Mouse (Mus musculus): Measurements from ENCODE around the gene Tmem256. TPM values are rescaled to one million over a fixed set of nuclear protein-coding genes. Genes with fewer than 3 reads are reported as not detected.
"Not testable (repeated sequence)": the region's sequence is repeated elsewhere in the genome, so short reads cannot be mapped to it uniquely, and the experiment has no call there.

Tmem256 gene
- polyA plus RNA-seq, 1 experiment from 2014 or later, result 360 TPM

GRCm38 (mm10) chr11:69846198-69846680 is 7.9 kb downstream of the Tmem256 start, which contains the start of gene Plscr3:
Gene Plscr3, plus strand, starts transcription at chr11:69846376.
- peak within 1 kb of the TSS; percentile 73 for H3K4me3 ChIP-seq
- no peaks in the 10 kb centered on the region for H3K27me3 ChIP-seq
- no peaks in the 10 kb centered on the region for H3K9me3 ChIP-seq (replicated peaks)
- peak within 1 kb of the TSS; percentile 72 for H3K4me2 ChIP-seq
- H3K36me3 ChIP-seq (ENCODE audit: poor library complexity, severe bottlenecking), result peaks cover 31% of the 10 kb centered on the region
- H3K9ac ChIP-seq, result peak within 1 kb of the TSS; percentile 84
- ATAC-seq, result peak; percentile 94
- under 1% methylated on average over 33 of the region's 38 CpGs for WGBS
- peak within 1 kb of the TSS; percentile 94 for H3K27ac ChIP-seq
- H3K4me1 ChIP-seq, result peaks cover 31% of the 10 kb centered on the region

GRCm38 (mm10) chr11:69846738-69847688 is 8.7 kb downstream of the Tmem256 start:
- peak; percentile 60 for ATAC-seq
- H3K4me3 ChIP-seq, result peak overlapping the region; percentile 73
- H3K4me1 ChIP-seq, result peaks cover 31% of the 10 kb centered on the region

GRCm38 (mm10) chr11:69848021-69848420 is 9.7 kb downstream of the Tmem256 start:
- Histone ChIP-seq H3K4me2 (peak overlapping the region; percentile 72), H3K9me3 (replicated peaks) (no peaks in the 10 kb centered on the region), H3K27ac (no peak overlapping the region), H3K36me3 (ENCODE audit: poor library complexity, severe bottlenecking) (peaks cover 43% of the 10 kb centered on the region), H3K9ac (0 out of 2 replicates have a peak overlapping the region, but pooled peaks have one; percentile 84), H3K27me3 (no peaks in the 10 kb centered on the region), H3K4me3 (peak overlapping the region; percentile 73), H3K4me1 (peaks cover 31% of the 10 kb centered on the region)
- ATAC-seq, result no peak
- WGBS, result 95% methylated on average over 6 of the region's 6 CpGs

More at GRCm38 (mm10) chr11:69846738-69847688, 8.7 kb downstream of the Tmem256 start:
- Histone ChIP-seq H3K27me3 (no peaks in the 10 kb centered on the region), H3K36me3 (ENCODE audit: poor library complexity, severe bottlenecking) (peaks cover 39% of the 10 kb centered on the region), H3K4me2 (peak overlapping the region; percentile 72), H3K27ac (peak overlapping the region; percentile 94), H3K9me3 (replicated peaks) (no peaks in the 10 kb centered on the region), H3K9ac (peak overlapping the region; percentile 84)
- 15% methylated on average over 36 of the region's 37 CpGs for WGBS

DNA sequence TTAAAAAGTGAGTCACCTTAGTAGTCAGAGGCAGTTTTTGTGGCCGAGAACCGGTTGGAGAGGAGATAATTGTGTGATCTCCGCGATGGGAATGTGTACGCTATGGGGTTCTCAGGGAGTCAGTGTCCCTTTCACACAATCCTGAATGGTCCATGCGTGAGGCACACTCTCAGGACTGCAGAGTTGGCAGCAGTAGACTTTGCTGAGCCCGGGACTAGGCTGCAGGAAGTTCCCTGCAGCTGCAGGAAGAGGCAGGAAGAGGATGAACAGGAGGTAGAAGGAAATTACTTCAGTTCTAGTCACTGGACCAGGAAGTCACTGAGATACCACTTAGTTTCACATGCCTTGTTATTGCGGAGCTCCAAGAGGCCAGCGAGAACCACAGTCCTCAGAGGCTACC is 10.8 kb downstream of the Tmem256 start:
- Histone ChIP-seq H3K27me3 (no peaks in the 10 kb centered on the region), H3K36me3 (ENCODE audit: poor library complexity, severe bottlenecking) (peaks cover 43% of the 10 kb centered on the region), H3K4me3 (no peak overlapping the region), H3K9ac (no peak overlapping the region), H3K4me2 (no peak overlapping the region), H3K4me1 (peaks cover 31% of the 10 kb centered on the region), H3K27ac (peak overlapping the region; percentile 14), H3K9me3 (replicated peaks) (no peaks in the 10 kb centered on the region)
- no peak for ATAC-seq
- WGBS, result 91% methylated on average over 9 of the region's 9 CpGs

DNA sequence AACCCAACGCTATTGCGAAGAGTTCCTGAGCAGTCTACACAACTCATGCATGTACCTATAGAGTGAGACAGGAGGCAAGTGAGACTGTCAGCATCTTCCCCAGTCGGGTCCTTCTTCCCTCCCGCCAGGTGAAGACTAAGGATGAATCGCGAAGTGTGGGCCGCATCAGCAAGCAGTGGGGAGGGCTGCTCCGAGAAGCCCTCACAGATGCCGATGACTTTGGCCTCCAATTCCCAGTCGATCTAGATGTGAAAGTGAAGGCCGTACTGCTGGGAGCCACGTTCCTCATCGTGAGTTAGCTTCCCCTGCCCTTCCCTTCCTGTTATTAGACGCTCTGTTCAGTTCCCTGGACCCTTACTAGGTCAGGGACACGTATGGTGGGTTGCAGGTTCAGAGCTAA is 11.6 kb downstream of the Tmem256 start:
- Histone ChIP-seq H3K27me3 (no peaks in the 10 kb centered on the region), H3K4me3 (no peak overlapping the region), H3K4me2 (no peak overlapping the region), H3K9me3 (replicated peaks) (no peaks in the 10 kb centered on the region), H3K27ac (peak overlapping the region; percentile 14; the same call in 1 of the 2 replicates), H3K36me3 (ENCODE audit: poor library complexity, severe bottlenecking) (peaks cover 43% of the 10 kb centered on the region), H3K9ac (no peak overlapping the region), H3K4me1 (peaks cover 31% of the 10 kb centered on the region)
- no peak for ATAC-seq
- 93% methylated on average over 15 of the region's 15 CpGs for WGBS

GRCm38 (mm10) chr11:69850754-69851153 is 12.4 kb downstream of the Tmem256 start:
- WGBS, result 73% methylated on average over 8 of the region's 8 CpGs
- no peak for ATAC-seq
- Histone ChIP-seq H3K9me3 (replicated peaks) (no peaks in the 10 kb centered on the region), H3K36me3 (ENCODE audit: poor library complexity, severe bottlenecking) (peaks cover 43% of the 10 kb centered on the region), H3K27ac (no peak overlapping the region), H3K4me1 (peaks cover 24% of the 10 kb centered on the region), H3K4me2 (no peak overlapping the region), H3K4me3 (no peak overlapping the region), H3K27me3 (no peaks in the 10 kb centered on the region), H3K9ac (no peak overlapping the region)

GRCm38 (mm10) chr11:69853994-69854393 is 15.7 kb downstream of the Tmem256 start:
- Histone ChIP-seq H3K4me2 (no peak overlapping the region), H3K27me3 (peaks cover 14% of the 10 kb centered on the region), H3K4me3 (no peak overlapping the region), H3K9ac (no peak overlapping the region), H3K36me3 (ENCODE audit: poor library complexity, severe bottlenecking) (peaks cover 34% of the 10 kb centered on the region), H3K27ac (no peak overlapping the region), H3K4me1 (peaks cover under 1% of the 10 kb centered on the region; the same call in 1 of the 2 replicates), H3K9me3 (replicated peaks) (no peaks in the 10 kb centered on the region)
- WGBS, result 80% methylated on average over 7 of the region's 7 CpGs
- ATAC-seq, result no peak

- Histone ChIP-seq H3K36me3 (ENCODE audit: poor library complexity, severe bottlenecking) (peaks cover 28% of the 10 kb centered on the region), H3K9ac (no peak overlapping the region; the same call in 1 of the 2 replicates), H3K4me1 (no peaks in the 10 kb centered on the region; the same call in 1 of the 2 replicates), H3K9me3 (replicated peaks) (no peaks in the 10 kb centered on the region), H3K4me3 (no peak overlapping the region), H3K27ac (no peak overlapping the region), H3K27me3 (peaks cover 21% of the 10 kb centered on the region), H3K4me2 (no peak overlapping the region)
- ATAC-seq, result no peak
- 89% methylated on average over 10 of the region's 10 CpGs for WGBS
These were observed 16.4 kb downstream of the Tmem256 start for GRCm38 (mm10) chr11:69854680-69855079.

DNA sequence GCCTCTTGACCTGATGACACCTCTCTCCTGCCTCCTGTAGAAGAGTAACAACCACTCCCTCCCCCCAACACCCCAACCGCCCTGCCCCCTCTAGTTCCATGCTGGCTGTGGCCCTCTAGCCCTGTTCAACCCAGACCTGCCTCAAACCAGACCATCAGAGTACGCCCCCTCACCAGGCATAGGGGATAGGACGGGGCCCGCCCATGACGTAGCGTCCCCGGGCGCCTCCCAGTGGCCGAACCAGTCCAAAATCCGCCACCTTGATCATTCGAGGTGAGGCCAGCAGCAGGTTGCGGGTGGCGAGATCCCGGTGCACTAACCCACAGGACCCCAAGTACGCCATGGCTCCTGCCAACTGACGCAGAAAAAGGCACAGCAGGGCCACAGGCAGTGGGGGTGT is 17.0 kb downstream of the Tmem256 start:
- H3K9me3 ChIP-seq (replicated peaks), result no peaks in the 10 kb centered on the region
- no peak overlapping the region for H3K27ac ChIP-seq
- H3K4me3 ChIP-seq, result no peak overlapping the region
- H3K4me1 ChIP-seq, result no peaks in the 10 kb centered on the region; the same call in 1 of the 2 replicates
- no peak overlapping the region for H3K9ac ChIP-seq
- peaks cover 21% of the 10 kb centered on the region for H3K36me3 ChIP-seq (ENCODE audit: poor library complexity, severe bottlenecking)
- ATAC-seq, result 0 out of 2 replicates have a peak, but pooled peaks have one; percentile 53
- 15% methylated on average over 16 of the region's 16 CpGs for WGBS
- H3K4me2 ChIP-seq, result peak overlapping the region; percentile 19; the same call in 1 of the 2 replicates
- peaks cover 25% of the 10 kb centered on the region for H3K27me3 ChIP-seq

GRCm38 (mm10) chr11:69858113-69858998 is 20.0 kb downstream of the Tmem256 start, which contains the start of gene Tnk1:
Gene Tnk1, minus strand, starts transcription at chr11:69858730.
- no peak within 1 kb of the TSS for H3K4me3 ChIP-seq
- no peaks in the 10 kb centered on the region; the same call in 1 of the 2 replicates for H3K4me1 ChIP-seq
- H3K27ac ChIP-seq, result no peak within 1 kb of the TSS
- H3K9me3 ChIP-seq (replicated peaks), result no peaks in the 10 kb centered on the region
- H3K36me3 ChIP-seq (ENCODE audit: poor library complexity, severe bottlenecking), result no peaks in the 10 kb centered on the region
- peaks cover 25% of the 10 kb centered on the region for H3K27me3 ChIP-seq
- peak within 1 kb of the TSS; percentile 5; the same call in 1 of the 2 replicates for H3K4me2 ChIP-seq
- 19% methylated on average over 29 of the region's 30 CpGs for WGBS
- ATAC-seq, result no peak
- H3K9ac ChIP-seq, result no peak within 1 kb of the TSS

- not testable (repeated sequence) for H3K9ac ChIP-seq; ATAC-seq; H3K4me1 ChIP-seq; H3K27ac ChIP-seq; H3K4me3 ChIP-seq; H3K4me2 ChIP-seq; H3K9me3 ChIP-seq (replicated peaks); H3K36me3 ChIP-seq (ENCODE audit: poor library complexity, severe bottlenecking)
- peaks cover 13% of the 10 kb centered on the region for H3K27me3 ChIP-seq
- 87% methylated on average over 3 of the region's 3 CpGs for WGBS
These were observed 25.4 kb downstream of the Tmem256 start for GRCm38 (mm10) chr11:69863729-69864128.

All from forebrain, embryonic 13.5 days (tissue).